Mouse (Mus musculus) layer of hippocampus, adult 8-10 months (tissue): ENCODE measurements around the gene Scd4. TPM values are rescaled to one million over a fixed set of nuclear protein-coding genes. Genes with fewer than 3 reads are reported as not detected.
"Not testable (repeated sequence)": the region's sequence is repeated elsewhere in the genome, so short reads cannot be mapped to it uniquely, and the experiment has no call there.

Source experiments
- DNase-seq, 2 experiments: peaks; one replicate each; pipeline ENCODE4 v3.0.0; 2022; ENCODE audit warnings: low spot score in 2 of 2
- total RNA-seq, 4 experiments: library from RNA; stranded (reverse); gene quantifications; 2 replicates each; pipeline ENCODE4 v1.2.4; 2022

Scd4 gene
- total RNA-seq, 4 experiments from 2014 or later = 2.3 to 3.0 (median 2.7) TPM

DNA sequence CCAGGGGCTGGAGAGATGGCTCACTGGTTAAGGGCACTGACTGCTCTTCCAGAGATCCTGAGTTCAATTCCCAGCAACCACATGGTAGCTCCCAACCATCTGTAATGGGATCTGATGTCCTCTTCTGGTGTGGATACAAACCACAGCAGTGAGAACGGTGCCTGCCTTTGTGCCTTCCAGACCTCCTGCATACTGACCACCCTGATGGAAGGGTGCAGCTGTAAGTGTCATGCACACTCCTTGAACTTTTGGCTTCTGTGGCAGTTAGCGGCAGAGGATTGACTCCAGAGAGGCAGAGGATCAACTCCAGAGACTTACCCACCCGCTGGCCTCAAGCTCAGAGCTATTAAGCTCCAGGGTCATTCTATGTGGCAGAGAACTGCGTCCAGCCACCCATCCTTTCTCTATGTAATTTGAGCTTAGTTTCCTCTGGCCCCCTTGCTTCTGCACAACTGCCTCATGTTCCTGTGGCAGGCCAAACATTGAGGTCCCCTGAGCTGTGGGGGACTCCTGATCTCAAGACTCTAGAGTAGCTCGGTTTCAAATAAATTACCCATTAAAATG lies 16.1 kb upstream of the Scd4 start:
- no peak for DNase-seq

DNA sequence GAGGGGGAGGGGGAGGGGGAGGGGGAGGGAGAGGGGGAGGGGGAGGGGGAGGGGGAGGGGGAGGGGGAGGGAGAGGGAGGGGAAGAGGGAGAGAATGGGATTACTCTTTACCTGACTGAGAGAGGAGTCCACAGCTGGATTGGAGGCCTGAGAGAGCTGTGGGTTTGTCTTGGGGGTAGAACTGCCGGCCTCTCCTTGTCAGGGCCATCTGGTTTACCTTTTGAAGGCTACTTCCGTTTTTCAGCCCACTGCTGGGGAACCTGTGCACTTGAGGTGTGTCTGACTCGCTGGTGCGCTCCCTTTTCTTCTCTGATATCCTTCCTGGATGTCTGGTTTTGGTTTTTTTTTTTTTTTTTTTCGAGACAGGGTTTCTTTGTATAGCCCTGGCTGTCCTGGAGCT lies 15.5 kb upstream of the Scd4 start:
- no peak for DNase-seq

DNA sequence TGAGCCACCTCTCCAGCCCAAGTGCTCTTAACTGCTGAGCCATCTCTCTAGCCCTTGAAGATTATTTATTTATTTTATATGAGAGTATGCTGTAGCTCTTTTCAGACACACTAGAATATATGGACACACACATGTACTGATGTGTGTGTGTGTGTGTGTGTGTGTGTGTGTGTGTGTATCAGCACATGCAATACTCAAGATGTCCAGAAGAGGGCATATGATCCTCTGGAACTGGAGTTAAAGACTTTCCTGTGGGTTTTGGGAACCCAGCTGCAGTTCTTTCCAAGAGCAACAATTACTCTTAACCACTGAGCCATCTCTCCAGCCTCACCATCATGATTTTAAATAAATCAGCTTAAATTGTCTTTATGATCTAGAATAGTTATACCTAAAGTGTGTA lies 14.3 kb upstream of the Scd4 start:
- DNase-seq = no peak

DNA sequence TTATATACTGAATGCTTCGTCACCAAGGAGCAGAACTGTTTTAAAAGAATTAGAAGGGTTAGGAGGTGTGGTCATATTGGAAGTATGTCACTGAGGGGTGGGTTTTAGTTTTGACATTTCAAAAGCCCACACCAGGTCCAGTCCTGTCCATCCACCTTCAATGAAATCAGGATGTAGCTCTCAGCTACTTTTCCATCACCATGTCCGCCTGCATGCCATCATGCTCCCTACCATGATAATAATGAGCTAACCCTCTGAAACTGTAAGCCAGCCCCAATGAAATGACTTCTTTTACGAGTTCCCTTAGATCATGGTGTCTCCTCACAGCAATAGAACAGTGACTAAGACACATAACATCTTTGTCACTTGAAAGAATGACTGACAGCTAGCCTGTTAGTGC lies 12.6 kb upstream of the Scd4 start:
- DNase-seq = no peak

DNA sequence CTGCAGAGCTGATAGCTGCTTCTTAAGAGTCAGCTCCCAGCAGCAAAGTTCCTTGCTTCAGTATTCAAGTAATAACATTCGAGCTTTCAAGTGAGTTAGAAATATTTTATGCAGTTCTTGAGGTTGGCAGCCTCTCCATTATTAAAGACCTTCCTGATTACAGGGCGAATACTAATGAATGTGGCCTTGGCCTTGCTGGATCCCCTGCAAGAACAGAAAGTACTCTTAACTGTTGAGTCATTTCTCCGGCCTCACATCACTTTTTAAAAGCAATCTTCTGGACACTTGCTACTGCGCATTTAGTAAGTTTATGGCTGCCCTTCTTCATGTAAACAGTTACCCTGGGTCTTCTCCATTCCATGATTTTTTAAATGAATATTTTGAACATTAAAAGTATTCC lies 11.7 kb upstream of the Scd4 start:
- no peak for DNase-seq

DNA sequence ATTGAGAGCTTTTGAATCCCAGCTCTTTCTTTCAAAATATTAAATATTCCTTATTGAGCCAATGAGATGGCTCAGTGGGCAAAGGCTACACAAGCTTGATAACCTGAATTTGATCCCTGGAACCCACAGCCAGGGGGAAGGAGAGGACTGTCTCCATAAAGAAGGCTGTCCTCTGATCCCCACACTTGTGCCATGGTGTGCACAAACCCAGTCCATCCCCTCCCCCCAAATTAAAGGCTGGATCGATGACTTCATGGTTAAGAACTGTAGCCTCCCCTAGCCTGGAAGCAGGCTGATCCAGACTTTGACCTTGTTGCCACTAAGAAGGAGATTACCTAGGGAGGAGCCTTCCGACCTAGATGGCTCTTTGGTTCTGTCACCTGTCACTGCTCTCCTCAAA lies 11.3 kb upstream of the Scd4 start:
- no peak for DNase-seq

DNA sequence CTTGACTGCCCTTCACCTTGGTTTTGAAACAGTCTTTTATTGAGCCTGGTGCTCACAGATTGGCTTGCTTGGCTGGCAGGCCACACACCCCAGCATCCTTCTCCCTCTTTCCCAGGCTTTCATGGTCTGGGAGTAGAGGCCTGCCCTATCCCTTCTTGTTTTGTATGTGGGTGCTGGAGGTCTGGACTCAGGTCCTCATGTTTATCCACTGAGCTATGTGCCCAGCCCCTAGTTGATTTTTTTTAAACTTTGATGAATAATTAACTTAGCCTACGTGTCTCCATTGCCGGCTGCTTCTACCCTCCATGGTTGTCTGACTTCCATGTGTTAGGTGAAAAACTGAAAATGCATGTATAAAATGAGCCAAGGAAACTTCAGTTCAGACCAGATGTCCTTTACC lies 3.3 kb upstream of the Scd4 start:
- no peak for DNase-seq

DNA sequence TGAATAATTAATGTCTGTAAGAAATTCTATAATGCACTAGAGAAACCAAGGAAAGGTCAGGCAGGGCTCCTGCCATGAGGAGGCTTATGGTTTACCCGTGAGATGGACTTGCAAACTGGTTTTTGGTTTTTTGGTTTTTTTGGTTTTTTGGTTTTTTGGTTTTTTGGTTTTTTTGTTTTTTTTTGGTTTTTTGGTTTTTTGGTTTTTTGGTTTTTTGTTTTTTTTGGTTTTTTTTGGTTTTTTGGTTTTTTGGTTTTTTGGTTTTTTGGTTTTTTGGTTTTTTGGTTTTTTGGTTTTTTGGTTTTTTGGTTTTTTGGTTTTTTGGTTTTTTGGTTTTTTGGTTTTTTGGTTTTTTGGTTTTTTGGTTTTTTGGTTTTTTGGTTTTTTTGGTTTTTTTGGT lies 1.8 kb upstream of the Scd4 start:
- DNase-seq = not testable (repeated sequence)

DNA sequence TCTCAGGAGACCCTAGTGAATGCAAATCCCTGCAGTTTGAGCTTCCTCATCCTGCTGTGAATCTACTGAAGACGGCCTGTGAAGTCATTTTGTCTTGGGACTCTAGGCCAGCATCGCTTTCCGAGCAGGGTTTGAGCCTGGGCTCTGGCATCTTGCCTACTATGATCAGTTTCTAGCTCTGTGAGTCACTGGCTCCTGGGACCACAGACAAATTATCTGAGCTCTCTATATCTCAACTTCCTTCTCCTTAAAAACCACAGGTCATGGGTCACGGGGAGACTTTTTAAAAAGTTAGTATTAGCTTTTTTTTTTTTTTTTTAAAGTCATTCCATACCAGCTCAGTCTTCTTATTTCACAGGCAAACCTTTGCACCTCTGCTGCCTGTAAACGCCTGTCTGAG lies 981 bp upstream of the Scd4 start:
- DNase-seq = no peak

DNA sequence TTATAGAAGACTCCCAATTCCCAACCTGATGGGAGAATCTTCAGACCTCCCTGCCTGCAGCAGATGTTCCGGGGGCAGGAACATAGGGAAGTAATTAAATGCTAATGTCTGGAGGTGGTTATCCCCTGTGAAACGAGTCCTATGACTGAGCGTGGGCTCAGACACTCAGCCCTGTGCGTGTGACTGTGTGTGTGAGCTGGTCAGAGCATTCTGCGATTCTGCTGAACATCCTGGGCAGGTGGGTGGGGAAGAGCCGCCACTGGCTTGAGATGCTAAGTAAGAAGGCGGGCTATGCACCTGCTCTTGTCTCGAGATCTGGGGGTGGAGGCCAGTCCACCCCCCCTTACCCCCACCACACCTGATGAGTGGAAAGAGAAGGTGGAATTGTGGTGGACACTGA lies 566 bp upstream of the Scd4 start:
- peak; percentile 44 to 54 for DNase-seq

DNA sequence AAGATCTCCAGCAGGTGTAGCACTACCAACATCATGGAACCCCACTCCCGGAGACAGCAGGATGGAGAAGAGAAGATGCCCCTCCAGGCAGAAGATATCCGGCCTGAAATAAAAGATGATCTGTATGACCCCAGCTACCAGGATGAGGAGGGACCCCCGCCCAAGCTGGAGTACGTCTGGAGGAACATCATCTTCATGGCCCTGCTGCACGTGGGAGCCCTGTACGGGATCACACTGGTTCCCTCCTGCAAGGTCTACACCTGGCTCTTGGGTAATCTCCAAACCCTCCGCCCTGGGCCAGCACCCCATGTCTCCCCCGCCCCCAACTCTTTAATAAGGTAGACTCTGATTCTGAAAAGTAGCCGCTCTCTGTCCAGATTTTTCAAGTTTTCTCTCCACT lies 1.1 kb downstream of the Scd4 start:
- no peak for DNase-seq

DNA sequence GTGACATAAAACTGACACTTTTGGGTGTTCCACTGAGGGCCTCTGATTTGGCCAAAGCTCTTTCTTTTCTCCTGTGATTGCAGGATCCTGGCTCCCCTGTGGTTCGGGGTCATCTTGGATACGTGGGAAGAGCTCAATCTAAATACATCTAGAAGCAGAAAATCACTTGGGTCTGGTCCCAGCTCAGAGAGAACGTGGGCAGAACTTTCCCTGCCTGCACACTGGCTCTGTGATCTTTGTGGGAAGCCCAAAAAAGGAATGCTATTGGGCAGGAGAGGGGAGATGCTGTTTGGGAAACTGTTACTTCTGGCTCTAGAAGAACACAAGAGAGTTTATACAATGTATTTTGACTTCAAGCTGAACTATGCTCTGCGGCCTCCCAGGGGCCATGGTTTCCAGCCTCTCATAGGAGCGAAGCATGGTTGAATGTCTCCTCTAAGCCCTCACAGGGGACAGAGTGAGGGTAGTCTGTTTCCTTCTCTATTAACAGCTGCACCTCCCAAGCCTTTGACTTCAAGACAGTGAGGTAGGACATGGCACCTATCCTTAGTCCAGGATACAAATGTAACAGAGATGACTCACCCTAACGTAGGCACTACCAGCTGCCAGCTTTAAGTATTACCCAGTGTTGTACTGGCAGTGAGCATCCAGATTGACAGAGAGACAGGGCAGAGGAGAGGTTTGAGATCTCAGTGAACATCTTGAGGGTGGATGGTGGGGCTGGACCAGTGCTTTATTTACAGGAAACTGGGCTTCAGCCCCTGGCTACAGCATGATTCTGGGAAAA lies 3.2 kb downstream of the Scd4 start:
- DNase-seq = no peak

DNA sequence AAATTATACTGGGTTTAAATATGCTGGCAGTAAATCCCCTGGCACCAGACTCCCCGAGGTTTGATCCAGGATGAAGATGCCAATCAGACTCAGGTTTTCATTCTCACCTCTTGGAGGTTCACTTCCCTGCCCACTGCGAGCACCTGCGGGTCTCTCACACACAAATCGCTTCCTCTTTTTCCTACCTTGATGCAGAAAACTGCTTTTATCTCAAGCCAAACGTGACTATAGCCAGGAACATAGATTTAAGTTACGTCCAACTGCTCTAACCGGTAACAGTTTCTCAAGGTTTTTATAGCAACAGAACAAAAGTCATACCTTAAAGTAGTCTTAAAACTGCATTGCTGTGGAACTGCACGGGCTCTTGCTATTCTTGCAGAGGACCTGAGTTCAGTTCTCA lies 16.8 kb downstream of the Scd4 start:
- DNase-seq = no peak

DNA sequence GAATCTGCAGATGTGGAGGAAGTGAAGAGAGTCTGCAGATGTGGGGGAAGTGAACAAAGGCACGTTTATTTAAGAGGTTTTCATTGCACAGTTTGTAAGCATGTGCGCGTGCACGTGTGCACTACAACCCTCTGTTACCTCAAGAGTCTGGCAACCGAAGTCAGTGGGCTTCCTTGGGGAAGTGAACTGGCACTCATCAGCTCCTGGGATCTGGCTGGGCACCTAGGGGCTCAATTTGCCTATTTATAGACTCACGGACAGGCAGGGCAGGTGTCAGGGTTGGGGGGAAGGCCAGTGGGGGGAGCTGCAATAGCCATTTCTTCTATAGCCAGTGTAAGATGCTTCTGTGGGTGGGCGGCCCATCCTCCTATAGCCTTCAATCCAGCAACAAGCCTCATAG lies 18.9 kb downstream of the Scd4 start:
- DNase-seq = no peak

DNA sequence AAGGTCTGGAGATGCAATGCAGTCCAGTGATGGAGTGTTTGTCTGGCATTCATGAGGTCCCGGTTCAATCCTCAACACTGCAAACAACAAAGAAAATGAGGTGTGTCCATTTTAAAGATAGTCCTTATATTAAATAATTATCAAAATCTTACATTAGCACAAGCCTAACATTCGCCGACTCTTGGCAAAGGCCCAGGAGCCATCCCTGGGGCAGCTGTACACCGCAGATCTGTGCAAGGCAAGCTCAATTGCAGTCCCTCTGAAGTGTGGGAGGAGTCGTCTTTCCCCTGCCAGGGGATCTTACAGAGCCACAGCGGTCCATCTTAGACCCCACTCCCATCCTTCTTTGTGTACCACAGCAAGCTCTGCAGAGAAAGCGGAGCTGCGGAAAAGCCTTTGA lies 25.8 kb downstream of the Scd4 start:
- DNase-seq = no peak

DNA sequence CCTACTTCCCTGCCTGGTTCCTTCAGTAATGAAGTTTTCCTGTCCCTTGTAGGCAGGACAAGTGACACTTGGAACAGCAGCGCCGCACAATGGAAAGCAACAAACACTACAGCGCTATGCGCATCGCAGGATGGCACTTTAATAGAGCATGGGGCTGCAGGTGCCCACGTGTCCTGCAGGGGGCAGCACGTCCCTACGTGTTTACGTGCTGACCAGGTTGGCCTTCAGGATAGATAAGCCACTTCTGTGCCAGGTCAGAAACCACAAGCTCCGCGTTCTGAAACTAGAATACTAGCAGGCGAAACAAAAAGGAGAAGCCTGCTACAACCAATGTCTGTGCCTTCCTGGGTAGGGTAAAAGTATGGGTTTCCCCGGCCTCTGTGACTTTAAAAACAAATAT lies 30.6 kb downstream of the Scd4 start:
- DNase-seq = peak; percentile 46 to 74

DNA sequence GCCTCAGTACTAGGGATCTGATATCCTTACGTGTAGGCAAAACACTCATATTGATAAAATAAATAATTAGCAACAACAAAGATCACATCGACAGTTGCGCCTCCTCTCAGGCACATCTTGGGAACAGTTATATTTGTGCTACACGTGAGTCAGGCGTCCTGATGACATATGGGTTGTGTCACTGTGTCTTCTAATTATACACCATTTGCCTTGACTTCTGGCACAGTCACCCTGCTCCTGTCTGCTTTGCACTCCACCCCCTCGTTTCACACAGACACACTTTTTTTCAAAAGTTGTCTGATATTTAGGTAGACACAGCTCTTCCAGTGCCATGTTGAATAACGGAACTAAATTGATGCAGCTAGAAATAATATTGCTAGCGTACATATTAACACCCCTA lies 31.1 kb downstream of the Scd4 start:
- DNase-seq = peak; percentile 7 to 17

DNA sequence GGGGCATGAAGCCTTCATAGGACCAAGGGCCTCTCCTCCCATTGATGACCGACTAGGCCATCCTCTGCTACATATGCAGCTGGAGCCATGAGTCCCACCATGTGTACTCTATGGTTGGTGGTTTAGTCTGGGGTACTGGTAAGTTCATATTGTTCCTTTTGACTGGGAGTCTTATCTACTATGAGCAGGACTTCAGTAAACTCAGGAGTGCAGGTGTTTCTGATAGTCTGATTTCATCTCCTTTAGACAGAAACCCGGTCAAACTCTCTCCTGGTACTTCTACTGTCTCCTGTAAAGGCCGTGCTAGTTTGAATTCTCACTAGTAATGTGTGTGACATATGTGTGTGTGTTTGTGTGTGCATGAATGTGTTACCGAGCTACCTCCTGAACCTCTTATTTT lies 32.8 kb downstream of the Scd4 start:
- no peak for DNase-seq

DNA sequence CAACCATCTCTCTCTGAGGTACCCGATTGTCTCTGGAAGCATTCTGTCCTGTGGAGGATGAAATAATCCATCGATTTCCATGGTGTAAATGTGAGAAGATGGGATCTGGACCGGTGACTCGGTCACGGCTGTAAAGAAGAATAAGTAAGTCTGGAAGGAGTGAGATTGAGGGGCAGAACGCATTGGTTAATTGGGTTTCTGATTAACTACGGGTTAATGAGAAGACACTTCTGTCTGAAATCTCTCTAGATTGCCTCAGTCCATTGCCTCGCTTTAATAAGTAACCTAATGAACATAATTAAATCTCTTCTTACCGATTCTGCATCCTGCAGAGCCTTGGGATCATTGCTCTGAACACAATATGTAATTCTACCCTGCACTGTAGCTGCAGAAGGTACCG lies 34.2 kb downstream of the Scd4 start:
- DNase-seq = not testable (repeated sequence)

DNA sequence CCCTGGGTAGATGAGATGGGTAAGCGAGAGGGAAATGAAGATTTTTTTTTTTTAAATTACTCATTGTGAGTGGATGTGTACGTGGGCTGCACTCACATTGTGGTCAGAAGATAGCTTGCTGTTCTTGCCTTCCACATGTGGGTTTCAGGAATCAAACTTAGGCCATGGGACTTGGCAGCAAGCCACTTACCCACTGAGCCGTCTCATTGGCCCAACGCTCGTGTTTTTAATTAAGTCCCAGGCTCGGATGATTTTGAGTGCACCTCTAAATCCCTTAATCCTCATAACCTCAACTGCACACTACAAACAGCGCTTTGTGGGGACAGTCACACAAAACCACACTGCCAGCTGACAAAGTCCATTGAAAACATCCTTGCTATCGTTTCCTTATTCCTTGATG lies 36.5 kb downstream of the Scd4 start:
- DNase-seq = no peak

DNA sequence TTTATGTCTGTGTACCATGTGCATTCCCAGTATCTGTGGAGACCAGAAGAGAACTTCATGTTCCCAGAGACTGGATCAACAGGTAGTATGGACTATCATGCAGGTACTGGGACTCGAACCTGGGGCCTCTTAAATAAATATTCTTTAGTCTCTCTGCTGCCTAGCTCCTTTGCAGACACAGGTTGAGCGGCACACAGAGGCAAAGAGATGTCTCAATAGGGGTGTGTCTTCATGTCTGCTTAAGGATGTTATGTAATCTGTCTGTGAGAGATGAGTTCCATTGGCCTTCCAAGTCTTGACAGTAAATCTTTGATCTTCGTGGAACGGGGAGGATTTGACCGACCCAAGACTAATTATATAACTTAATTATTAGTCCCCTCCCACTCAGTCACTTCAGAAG lies 37.3 kb downstream of the Scd4 start:
- DNase-seq = no peak

DNA sequence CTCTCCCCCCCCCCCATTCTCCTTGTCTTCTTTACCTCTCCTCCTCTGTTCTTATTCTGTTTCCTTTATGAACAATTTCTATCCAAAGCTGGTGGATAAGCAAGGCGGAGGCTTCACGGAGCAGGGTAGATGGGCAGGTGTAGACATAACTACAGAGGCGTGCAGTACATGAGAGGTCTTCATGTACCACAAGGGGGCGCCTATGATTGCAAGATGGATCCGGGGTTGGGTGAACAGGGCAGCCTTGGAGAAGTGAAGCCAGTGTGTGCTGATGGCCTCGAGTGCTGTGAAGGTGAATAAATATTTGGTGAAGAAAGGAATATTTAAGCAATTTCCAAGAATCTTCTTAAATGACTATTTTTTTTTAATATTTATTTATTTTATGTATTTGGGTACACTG lies 40.1 kb downstream of the Scd4 start:
- DNase-seq = peak; percentile 65 to 77

DNA sequence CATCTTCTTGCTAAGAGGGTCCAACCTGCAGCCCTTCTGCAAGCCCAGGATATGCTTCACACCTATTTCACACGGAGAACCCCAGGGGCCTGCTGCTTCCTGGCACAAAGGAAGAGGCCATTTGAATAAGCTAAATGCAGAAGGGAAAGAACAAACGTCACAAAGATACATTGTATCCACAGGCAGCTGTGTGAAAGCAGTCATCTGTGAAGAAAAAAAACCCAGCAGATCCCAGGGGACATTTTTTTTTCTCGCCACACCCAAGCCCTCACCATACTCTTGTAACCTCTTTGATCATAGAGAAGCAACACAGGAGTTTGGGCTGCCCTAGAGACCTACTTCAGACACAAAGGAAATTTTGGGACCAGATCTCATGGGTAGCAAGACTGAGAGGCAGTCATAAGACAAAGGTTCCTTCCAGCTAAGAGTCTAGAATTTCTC lies 43.6 kb downstream of the Scd4 start:
- no peak for DNase-seq
